Mouse (Mus musculus) megakaryocyte, embryonic 14.5 days (primary cell): Measurements from ENCODE around the gene C130050O18Rik.

Experiments used
- FLI1 ChIP-seq: IDR thresholded peaks from 2 replicates; pipeline ENCODE4 v1.6.1; 2012; ENCODE audit warnings: low read length, inconsistent platforms, mixed read lengths
- GATA1 ChIP-seq: IDR thresholded peaks from 3 replicates; pipeline ENCODE4 v1.6.1; 2012; ENCODE audit warnings: mixed read lengths, low read length, inconsistent platforms, borderline replicate concordance

DNA sequence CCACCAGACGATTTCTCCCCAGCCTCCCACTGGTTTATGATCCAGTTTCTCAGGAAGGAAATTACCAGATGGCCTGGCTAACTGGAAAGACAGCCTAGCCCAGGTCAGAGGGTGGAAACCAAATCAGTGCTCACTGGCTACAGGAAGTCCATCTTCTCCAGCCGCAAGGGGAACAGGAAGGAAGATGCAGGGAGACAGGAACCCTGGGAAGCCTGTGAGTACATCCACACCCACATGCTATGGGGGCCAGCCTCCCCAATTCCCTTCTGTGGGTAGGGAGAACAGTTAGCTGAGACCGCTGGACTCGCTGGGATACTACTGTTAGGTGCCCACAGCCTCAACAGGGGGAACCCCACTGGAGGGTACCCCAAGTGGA lies 16.9 kb upstream of the C130050O18Rik start:
- no peak for TF ChIP-seq GATA1
- TF ChIP-seq FLI1, result no peak
